Mouse (Mus musculus): ENCODE measurements around the gene Rhox3h. TPM values are rescaled to one million over a fixed set of nuclear protein-coding genes. Genes with fewer than 3 reads are reported as not detected.
"Not testable (repeated sequence)": the region's sequence is repeated elsewhere in the genome, so short reads cannot be mapped to it uniquely, and the experiment has no call there.

Rhox3h gene
- not detected in 2 replicates for polyA plus RNA-seq (2015; fragmentation: Nextera tagmentation; extraction: Ambion mirVana)

DNA sequence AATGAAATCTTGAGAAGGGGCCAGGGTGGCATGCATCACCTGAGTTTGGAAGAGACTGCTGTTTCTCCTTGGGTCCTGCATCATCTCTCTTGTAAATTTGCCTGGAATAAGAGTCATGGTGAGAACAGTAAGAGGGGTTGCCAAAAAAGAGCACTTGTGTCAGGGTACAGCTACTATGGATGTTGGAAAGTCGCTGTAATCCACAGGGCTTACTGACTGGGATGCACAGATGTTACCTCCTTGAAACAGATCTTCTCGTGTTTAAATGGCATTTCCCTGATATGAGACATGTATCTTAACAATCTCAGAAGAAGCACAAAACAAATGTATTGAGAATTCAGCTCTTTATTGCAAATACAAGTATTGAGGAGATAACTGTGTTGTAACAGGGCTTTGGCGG, at the start of gene Rhox3h:
TSS of gene Rhox3h (minus strand) at position 101 of the 400 bp plus-strand sequence.
- WGBS, result 100% methylated on average over 1 of the region's 3 CpGs
- not testable (repeated sequence) for H3K27me3 ChIP-seq; H3K36me3 ChIP-seq; H3K4me1 ChIP-seq; H3K9ac ChIP-seq; H3K9me3 ChIP-seq; H3K4me3 ChIP-seq; H3K4me2 ChIP-seq; H3K27ac ChIP-seq; ATAC-seq (ENCODE audit: insufficient number of reproducible peaks, insufficient read depth, low FRiP score, low TSS enrichment, low read depth)

DNA sequence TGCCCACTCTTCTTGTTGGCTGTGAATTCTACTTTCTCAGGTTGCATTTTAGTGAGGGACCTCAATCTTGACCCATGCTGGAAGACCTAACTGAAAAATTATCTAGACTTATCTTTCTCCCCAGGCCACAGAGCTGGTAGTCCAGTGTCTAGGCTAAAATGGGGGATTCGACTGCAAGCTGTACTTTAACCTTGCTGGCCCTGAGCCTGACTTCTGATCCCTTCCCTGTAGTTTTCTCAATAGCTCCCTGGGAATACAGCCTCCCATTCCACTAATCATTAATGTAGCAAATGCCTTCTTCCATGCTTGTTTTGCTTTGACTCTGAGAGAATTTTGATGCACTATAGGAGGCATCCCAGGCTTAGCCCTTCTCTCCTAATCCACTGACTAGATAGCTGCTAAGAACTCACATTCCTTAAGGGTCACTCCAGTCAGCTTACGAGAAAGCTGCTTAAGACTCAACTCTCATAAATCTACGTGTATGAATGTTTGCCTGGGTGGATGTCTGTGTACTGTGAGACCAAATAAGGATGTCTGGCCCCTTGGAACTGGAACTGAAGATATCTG, 33.3 kb upstream of the Rhox3h start:
- Histone ChIP-seq H3K27me3 (no peaks in the 10 kb centered on the region), H3K4me1 (no peaks in the 10 kb centered on the region), H3K4me3 (no peak overlapping the region), H3K9me3 (no peaks in the 10 kb centered on the region), H3K27ac (no peak overlapping the region), H3K4me2 (no peak overlapping the region), H3K36me3 (no peaks in the 10 kb centered on the region), H3K9ac (no peak overlapping the region)
- no peak for ATAC-seq (ENCODE audit: insufficient number of reproducible peaks, insufficient read depth, low FRiP score, low TSS enrichment, low read depth)
- WGBS, result 79% methylated on average over 3 of the region's 3 CpGs

DNA sequence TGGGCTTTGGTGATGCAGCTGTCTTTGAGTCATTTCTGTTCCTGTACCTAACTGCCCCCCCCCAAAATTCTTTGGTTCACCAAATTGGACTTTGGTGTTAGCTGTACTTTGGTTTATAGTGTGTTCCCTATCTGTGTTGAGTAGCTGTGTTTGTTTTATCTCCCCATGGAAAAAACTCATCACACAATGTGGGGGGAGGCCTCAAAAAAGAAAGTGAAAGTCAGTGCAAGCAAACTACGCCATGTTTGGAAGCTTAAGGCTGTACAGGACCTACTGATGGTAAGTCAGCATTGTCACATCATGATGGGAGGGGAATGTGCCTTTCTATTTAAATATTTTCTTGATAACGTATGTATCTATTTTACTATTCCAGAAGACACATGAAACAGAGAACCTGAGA, 23.7 kb upstream of the Rhox3h start:
- Histone ChIP-seq H3K36me3 (no peaks in the 10 kb centered on the region), H3K4me1 (no peaks in the 10 kb centered on the region), H3K9me3 (no peaks in the 10 kb centered on the region), H3K27me3 (no peaks in the 10 kb centered on the region), H3K9ac (no peak overlapping the region), H3K27ac (no peak overlapping the region), H3K4me2 (no peak overlapping the region), H3K4me3 (no peak overlapping the region)
- 79% methylated on average over 2 of the region's 2 CpGs for WGBS
- no peak for ATAC-seq (ENCODE audit: insufficient number of reproducible peaks, insufficient read depth, low FRiP score, low TSS enrichment, low read depth)

DNA sequence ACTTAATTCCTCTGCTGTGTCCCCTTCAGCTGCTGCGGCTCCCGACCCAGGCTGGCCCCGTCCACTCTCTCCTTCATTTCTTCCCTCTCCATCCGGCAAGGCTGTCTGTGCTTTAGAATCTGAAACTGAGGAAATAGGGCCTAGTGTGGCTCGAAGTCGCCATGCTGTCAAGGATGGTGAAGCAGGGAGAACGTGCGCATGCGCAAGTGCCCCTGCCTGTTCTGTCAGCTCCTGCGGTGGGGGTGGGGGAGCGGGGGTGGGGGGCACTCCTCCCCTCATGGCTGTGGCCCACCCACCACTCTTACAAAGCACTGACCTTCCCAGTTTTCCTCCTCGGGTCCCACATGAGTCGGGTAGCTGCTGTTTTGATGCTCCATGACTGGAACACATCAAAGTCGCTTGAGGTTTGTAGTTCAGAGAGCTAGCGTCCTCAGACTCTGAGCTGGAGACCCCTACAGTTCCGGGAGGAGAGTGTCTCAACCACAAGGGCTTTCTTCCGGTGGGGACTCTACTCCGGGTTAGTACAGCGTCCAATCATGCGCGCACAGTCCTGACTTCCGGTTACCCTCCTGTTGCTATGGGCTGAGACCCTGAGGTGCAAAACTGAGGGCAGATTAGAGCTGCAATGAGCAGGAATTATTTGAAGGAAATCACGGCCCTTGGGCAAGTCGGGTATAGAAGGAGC, 14.6 kb upstream of the Rhox3h start:
- no peaks in the 10 kb centered on the region for H3K27me3 ChIP-seq

DNA sequence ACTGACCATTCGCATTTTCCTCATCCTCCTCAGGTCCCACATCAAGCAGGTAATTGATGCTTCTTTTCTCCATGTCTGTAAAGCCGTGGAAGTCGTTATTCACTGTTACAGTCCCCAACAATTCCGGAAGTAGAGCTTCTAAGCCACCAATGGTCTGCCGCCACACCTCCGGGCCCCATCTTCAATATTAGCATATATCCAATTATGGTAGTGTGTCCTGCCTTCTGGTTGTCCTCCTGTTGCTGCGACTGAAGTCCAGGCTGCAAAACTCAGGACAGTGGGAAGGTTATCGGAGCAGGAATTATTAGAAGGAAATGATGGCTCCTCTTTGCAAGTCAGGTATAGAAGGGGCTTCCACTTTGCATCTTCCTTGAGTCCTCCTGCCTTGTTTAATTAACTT, 4.6 kb upstream of the Rhox3h start, which contains the start of gene Rhox2h:
TSS of gene Rhox2h (minus strand) at position 101 of the 400 bp plus-strand sequence.
- H3K4me3 ChIP-seq; ATAC-seq (ENCODE audit: insufficient number of reproducible peaks, insufficient read depth, low FRiP score, low TSS enrichment, low read depth); H3K36me3 ChIP-seq; H3K4me1 ChIP-seq; H3K9me3 ChIP-seq; H3K9ac ChIP-seq; H3K4me2 ChIP-seq; H3K27ac ChIP-seq; H3K27me3 ChIP-seq: not testable (repeated sequence)
- 84% methylated on average over 8 of the region's 8 CpGs for WGBS

More for the DNA sequence above, 14.6 kb upstream of the Rhox3h start:
- H3K4me1 ChIP-seq, result no peaks in the 10 kb centered on the region
- no peak overlapping the region for H3K9ac ChIP-seq
- no peaks in the 10 kb centered on the region for H3K9me3 ChIP-seq
- ATAC-seq (ENCODE audit: insufficient number of reproducible peaks, insufficient read depth, low FRiP score, low TSS enrichment, low read depth), result no peak
- WGBS, result 84% methylated on average over 24 of the region's 24 CpGs
- H3K4me2 ChIP-seq, result no peak overlapping the region
- H3K36me3 ChIP-seq, result no peaks in the 10 kb centered on the region
- H3K4me3 ChIP-seq, result no peak overlapping the region
- no peak overlapping the region for H3K27ac ChIP-seq

DNA sequence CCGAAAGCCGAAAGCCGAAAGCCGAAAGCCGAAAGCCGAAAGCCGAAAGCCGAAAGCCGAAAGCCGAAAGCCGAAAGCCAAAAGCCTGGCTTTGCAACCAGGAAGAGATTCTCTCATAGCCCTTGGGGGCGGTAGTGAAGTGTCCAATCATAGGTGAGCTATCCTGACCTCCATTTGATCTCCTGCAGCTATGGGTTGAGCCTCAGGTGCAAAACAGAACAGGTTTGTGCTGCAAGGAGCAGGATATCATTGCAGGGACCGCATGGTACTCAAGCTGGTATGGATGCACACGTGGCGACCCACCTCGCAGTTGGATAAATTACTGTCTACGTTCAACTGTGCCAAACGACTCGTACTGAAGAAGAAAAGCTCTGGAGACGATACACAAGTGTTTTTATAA, 17.3 kb downstream of the Rhox3h start, which contains the start of gene Rhox4g:
TSS of gene Rhox4g (minus strand) at position 101 of the 400 bp plus-strand sequence.
- not testable (repeated sequence) for ATAC-seq (ENCODE audit: insufficient number of reproducible peaks, insufficient read depth, low FRiP score, low TSS enrichment, low read depth); H3K4me3 ChIP-seq; H3K27me3 ChIP-seq; H3K9ac ChIP-seq; H3K27ac ChIP-seq; H3K4me1 ChIP-seq; H3K36me3 ChIP-seq; H3K9me3 ChIP-seq; H3K4me2 ChIP-seq
- WGBS, result 87% methylated on average over 18 of the region's 20 CpGs

DNA sequence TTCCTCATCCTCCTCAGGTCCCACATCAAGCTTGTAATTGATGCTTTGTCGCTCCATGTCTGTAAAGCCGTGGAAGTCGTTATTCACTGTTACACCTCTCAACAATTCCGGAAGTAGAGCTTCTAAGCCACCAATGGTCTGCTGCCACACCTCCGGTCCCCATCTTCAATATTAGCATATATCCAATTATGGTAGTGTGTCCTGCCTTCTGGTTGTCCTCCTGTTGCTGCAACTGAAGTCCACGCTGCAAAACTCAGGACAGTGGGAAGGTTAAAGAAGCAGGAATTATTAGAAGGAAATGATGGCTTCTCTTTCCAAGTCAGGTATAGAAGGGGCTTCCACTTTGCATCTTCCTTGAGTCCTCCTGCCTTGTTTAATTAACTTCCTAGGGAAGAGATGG, 25.2 kb downstream of the Rhox3h start, which contains the start of gene Rhox2g:
TSS of gene Rhox2g (minus strand) at position 101 of the 400 bp plus-strand sequence.
- H3K9me3 ChIP-seq, result not testable (repeated sequence)

DNA sequence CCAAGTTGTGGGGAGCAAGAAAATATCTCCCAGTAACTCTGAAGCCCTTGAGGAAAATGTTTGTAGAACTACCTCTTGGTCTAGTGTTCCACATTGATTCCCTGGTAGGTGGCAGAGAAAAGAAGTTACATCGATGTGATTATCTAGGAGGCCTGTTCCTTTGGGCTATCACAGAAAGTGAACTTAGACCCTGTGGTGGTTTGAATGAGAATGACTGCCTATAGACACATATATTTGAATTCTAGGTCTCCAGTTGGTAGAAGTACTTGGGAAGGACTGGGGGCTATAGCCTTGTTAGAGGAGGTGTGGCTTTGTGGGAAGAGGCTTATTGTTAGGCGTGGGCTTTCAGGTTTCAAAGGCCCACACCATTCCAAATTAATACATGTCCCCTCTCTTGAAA, 40.1 kb downstream of the Rhox3h start, which contains the start of gene Rhox3g:
TSS of gene Rhox3g (minus strand) at position 101 of the 400 bp plus-strand sequence.
- not testable (repeated sequence) for ATAC-seq (ENCODE audit: insufficient number of reproducible peaks, insufficient read depth, low FRiP score, low TSS enrichment, low read depth); H3K36me3 ChIP-seq; H3K27me3 ChIP-seq; H3K4me3 ChIP-seq; H3K9me3 ChIP-seq; H3K4me2 ChIP-seq; H3K27ac ChIP-seq; H3K9ac ChIP-seq; H3K4me1 ChIP-seq
- WGBS, result 87% methylated on average over 2 of the region's 2 CpGs

More for the DNA sequence above, 25.2 kb downstream of the Rhox3h start, which contains the start of gene Rhox2g:
- H3K9ac ChIP-seq; H3K4me2 ChIP-seq; H3K27me3 ChIP-seq; H3K4me1 ChIP-seq; H3K36me3 ChIP-seq; ATAC-seq (ENCODE audit: insufficient number of reproducible peaks, insufficient read depth, low FRiP score, low TSS enrichment, low read depth); H3K27ac ChIP-seq; H3K4me3 ChIP-seq: not testable (repeated sequence)
- 90% methylated on average over 6 of the region's 6 CpGs for WGBS

Other genes with a start within 250 kb of the Rhox3h start
- 0.87 TPM in 1 of 2 replicates, not detected in the other for gene Rhox4b, start 236.3 kb downstream of the Rhox3h start, polyA plus RNA-seq (2015; fragmentation: Nextera tagmentation; extraction: Ambion mirVana)
- gene Rhox2c, start 215.1 kb downstream of the Rhox3h start, polyA plus RNA-seq (2015; fragmentation: Nextera tagmentation; extraction: Ambion mirVana), result 0.45 TPM in 1 of 2 replicates, not detected in the other
- gene Rhox3c, start 210.2 kb downstream of the Rhox3h start, polyA plus RNA-seq (2015; fragmentation: Nextera tagmentation; extraction: Ambion mirVana), result not detected in 2 replicates
- not detected in 2 replicates for gene Rhox4c, start 188.4 kb downstream of the Rhox3h start, polyA plus RNA-seq (2015; fragmentation: Nextera tagmentation; extraction: Ambion mirVana)
- not detected in 2 replicates for gene Rhox2d, start 175.3 kb downstream of the Rhox3h start, polyA plus RNA-seq (2015; fragmentation: Nextera tagmentation; extraction: Ambion mirVana)
- gene Rhox4d, start 154.4 kb downstream of the Rhox3h start, polyA plus RNA-seq (2015; fragmentation: Nextera tagmentation; extraction: Ambion mirVana), result 0.62 TPM in 1 of 2 replicates, not detected in the other
- not detected in 2 replicates for gene Rhox2e, start 138.3 kb downstream of the Rhox3h start, polyA plus RNA-seq (2015; fragmentation: Nextera tagmentation; extraction: Ambion mirVana)
- not detected in 2 replicates for gene Rhox3e, start 126.7 kb downstream of the Rhox3h start, polyA plus RNA-seq (2015; fragmentation: Nextera tagmentation; extraction: Ambion mirVana)
- gene Rhox4e, start 111.4 kb downstream of the Rhox3h start, polyA plus RNA-seq (2015; fragmentation: Nextera tagmentation; extraction: Ambion mirVana), result 0.70 TPM in 1 of 2 replicates, not detected in the other
- gene Rhox2f, start 97.4 kb downstream of the Rhox3h start, polyA plus RNA-seq (2015; fragmentation: Nextera tagmentation; extraction: Ambion mirVana), result not detected in 2 replicates
- not detected in 2 replicates for gene Rhox3f, start 87.8 kb downstream of the Rhox3h start, polyA plus RNA-seq (2015; fragmentation: Nextera tagmentation; extraction: Ambion mirVana)
- gene Rhox4f, start 61.1 kb downstream of the Rhox3h start, polyA plus RNA-seq (2015; fragmentation: Nextera tagmentation; extraction: Ambion mirVana), result not detected in 2 replicates
- not detected in 2 replicates for gene Rhox3g, start 40.2 kb downstream of the Rhox3h start, polyA plus RNA-seq (2015; fragmentation: Nextera tagmentation; extraction: Ambion mirVana)
- not detected in 2 replicates for gene Rhox2g, start 25.3 kb downstream of the Rhox3h start, polyA plus RNA-seq (2015; fragmentation: Nextera tagmentation; extraction: Ambion mirVana)
- gene Rhox4g, start 17.4 kb downstream of the Rhox3h start, polyA plus RNA-seq (2015; fragmentation: Nextera tagmentation; extraction: Ambion mirVana), result not detected in 2 replicates
- gene Rhox2h, start 4.5 kb upstream of the Rhox3h start, polyA plus RNA-seq (2015; fragmentation: Nextera tagmentation; extraction: Ambion mirVana), result not detected in 2 replicates
- 1.8 and 1.9 TPM in 2 replicates for gene Rhox5, start 136.1 kb upstream of the Rhox3h start, polyA plus RNA-seq (2015; fragmentation: Nextera tagmentation; extraction: Ambion mirVana)
- not detected in 2 replicates for gene Rhox6, start 158.1 kb upstream of the Rhox3h start, polyA plus RNA-seq (2015; fragmentation: Nextera tagmentation; extraction: Ambion mirVana)
- not detected in 2 replicates for gene Rhox7a, start 162.9 kb upstream of the Rhox3h start, polyA plus RNA-seq (2015; fragmentation: Nextera tagmentation; extraction: Ambion mirVana)
- gene Rhox8, start 210.2 kb upstream of the Rhox3h start, polyA plus RNA-seq (2015; fragmentation: Nextera tagmentation; extraction: Ambion mirVana), result not detected in 2 replicates
- not detected in 2 replicates for gene Rhox7b, start 228.5 kb upstream of the Rhox3h start, polyA plus RNA-seq (2015; fragmentation: Nextera tagmentation; extraction: Ambion mirVana)
- not detected in 2 replicates for gene Rhox9, start 233.0 kb upstream of the Rhox3h start, polyA plus RNA-seq (2015; fragmentation: Nextera tagmentation; extraction: Ambion mirVana)